Mouse (Mus musculus): ENCODE data around the gene Tmem151b. TPM values are rescaled to one million over a fixed set of nuclear protein-coding genes. Genes with fewer than 3 reads are reported as not detected.

Tmem151b gene
- polyA plus RNA-seq, 1 experiment from 2014 or later = 8.2 TPM

DNA sequence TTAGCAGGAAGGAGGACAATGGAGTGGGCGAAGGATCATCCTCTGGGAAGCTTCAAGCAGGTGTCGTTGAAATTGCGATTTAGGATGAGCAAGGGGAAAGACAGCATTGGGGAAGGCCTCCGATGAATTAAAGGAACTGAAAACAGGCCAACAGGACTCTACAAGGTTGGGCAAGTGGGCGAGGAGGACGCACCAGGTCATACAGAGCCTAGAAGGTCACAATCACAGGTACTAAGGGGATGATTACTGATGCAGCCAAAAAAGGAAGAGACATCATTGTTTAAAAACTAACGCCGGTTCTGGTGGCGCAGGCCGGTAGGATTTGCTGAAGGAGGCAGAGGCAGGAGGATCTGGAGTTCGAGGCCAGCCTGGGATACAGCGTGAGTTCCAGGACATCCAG is 13.7 kb upstream of the Tmem151b start:
- no peak overlapping the region for H3K4me2 ChIP-seq (ENCODE audit: low read depth, low read length, severe bottlenecking)
- H3K9ac ChIP-seq (ENCODE audit: low read length) = no peak overlapping the region
- WGBS = 84% methylated on average over 12 of the region's 12 CpGs
- ATAC-seq (replicated peaks; ENCODE audit: low FRiP score) (no peak), DNase-seq (ENCODE audit: low spot score) (no peak)
- peaks cover 8% of the 10 kb centered on the region; the same call in 1 of the 2 replicates for H3K4me1 ChIP-seq (replicated peaks; ENCODE audit: control insufficient read depth, insufficient read depth, low read length)
- H3K27ac ChIP-seq (ENCODE audit: low read depth, low read length) = no peak overlapping the region
- no peak overlapping the region; the same call in 1 of the 2 replicates for H3K4me3 ChIP-seq (ENCODE audit: low read depth, low read length)
- peaks cover 14% of the 10 kb centered on the region for H3K36me3 ChIP-seq (ENCODE audit: control insufficient read depth, insufficient read depth, low read length)
- no peaks in the 10 kb centered on the region for H3K9me3 ChIP-seq (ENCODE audit: control insufficient read depth, low read length)
- H3K27me3 ChIP-seq (ENCODE audit: control insufficient read depth, insufficient read depth, low read length) = no peaks in the 10 kb centered on the region

DNA sequence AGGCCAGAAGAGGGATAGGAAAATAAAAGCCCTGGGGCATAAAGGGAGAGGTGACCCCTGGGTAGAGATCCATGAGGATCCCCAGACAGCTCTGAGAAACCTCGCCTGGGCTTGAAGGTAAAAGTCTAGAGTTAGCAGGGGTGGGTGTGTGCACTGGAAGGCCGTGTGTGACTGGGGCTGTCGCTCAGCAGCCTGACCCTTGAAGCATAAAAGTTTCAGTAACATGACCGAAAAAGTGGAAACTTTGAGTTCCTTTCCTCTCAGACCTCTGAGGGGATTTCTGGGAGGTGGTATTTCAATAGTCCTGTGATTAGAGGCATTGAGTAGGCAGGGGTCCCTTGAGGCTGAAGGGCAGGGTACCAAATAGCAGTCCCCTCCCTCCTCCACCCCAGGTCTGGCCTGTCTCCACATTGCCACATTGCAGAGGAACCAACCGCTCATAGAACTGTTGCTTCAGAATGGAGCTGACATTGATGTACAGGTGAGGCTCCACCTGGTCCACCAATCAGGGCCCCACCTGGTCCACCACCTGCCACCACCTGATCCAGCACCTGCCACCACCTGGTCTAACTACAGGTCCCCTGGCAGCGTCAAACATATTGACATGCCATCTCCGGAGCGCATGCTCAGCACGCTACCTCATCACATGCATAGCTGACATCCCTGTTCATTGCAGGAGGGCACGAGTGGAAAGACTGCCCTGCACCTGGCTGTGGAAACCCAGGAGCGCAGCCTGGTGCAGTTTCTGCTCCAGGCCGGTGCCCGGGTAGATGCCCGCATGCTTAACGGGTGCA is 10.5 kb upstream of the Tmem151b start:
- H3K4me2 ChIP-seq (ENCODE audit: low read depth, low read length, severe bottlenecking) = no peak overlapping the region
- no peak overlapping the region for H3K4me3 ChIP-seq (ENCODE audit: low read depth, low read length)
- 90% methylated on average over 15 of the region's 15 CpGs for WGBS
- H3K27ac ChIP-seq (ENCODE audit: low read depth, low read length) = no peak overlapping the region
- H3K9ac ChIP-seq (ENCODE audit: low read length) = no peak overlapping the region
- H3K4me1 ChIP-seq (replicated peaks; ENCODE audit: control insufficient read depth, insufficient read depth, low read length) = peaks cover 8% of the 10 kb centered on the region
- ATAC-seq (replicated peaks; ENCODE audit: low FRiP score) = no peak
- H3K36me3 ChIP-seq (ENCODE audit: control insufficient read depth, insufficient read depth, low read length) = no peaks in the 10 kb centered on the region
- peaks cover 4% of the 10 kb centered on the region; the same call in 1 of the 2 replicates for H3K27me3 ChIP-seq (ENCODE audit: control insufficient read depth, insufficient read depth, low read length)
- H3K9me3 ChIP-seq (ENCODE audit: control insufficient read depth, low read length) = no peaks in the 10 kb centered on the region
- DNase-seq (ENCODE audit: low spot score) = no peak

DNA sequence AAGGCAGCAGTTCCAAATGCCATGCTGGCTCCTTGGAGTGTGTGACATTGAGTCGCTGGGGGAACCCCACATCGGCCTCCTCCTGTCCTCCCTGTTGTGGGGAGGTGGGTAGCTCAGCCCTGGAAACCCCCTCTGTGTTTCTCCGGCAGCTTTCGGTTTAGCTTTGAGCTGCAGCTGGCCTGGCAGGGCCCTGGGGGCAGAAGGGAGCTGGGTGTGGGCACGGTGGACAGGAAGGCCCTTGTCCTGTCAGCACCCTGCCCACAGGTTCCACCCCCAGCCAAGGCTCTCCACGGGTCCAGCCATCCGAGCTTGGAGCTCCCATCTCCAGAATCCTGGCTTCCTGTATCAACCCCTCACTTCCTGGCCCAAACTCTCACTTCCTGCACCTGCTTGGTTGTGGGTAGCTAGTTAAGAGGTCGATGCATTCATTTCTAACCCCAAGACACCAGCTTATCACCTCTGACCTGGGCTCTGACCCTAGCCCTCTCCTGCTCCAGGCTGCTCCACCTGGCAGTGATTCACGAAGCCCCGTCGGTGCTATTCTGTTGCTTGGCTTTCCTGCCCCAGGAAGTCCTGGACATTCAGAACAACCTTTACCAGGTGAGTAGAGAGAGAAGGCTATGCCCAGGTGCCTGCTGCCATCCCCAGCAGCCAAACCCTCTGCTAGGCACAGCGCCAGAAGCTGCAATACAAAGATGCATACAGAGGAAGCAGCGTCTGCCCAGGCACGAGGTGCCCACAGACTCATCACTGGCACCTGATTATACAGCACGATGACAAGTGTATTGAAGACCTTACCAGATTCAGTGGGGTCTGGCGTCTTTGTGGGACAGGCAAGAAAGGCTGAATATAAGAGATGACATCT is 8.8 kb upstream of the Tmem151b start:
- ATAC-seq (replicated peaks; ENCODE audit: low FRiP score) (no peak), DNase-seq (ENCODE audit: low spot score) (peak; percentile 45)
- Histone ChIP-seq H3K9me3 (ENCODE audit: control insufficient read depth, low read length) (no peaks in the 10 kb centered on the region), H3K27ac (ENCODE audit: low read depth, low read length) (no peak overlapping the region), H3K4me1 (replicated peaks; ENCODE audit: control insufficient read depth, insufficient read depth, low read length) (peaks cover 3% of the 10 kb centered on the region), H3K36me3 (ENCODE audit: control insufficient read depth, insufficient read depth, low read length) (no peaks in the 10 kb centered on the region), H3K4me2 (ENCODE audit: low read depth, low read length, severe bottlenecking) (no peak overlapping the region), H3K4me3 (ENCODE audit: low read depth, low read length) (no peak overlapping the region), H3K27me3 (ENCODE audit: control insufficient read depth, insufficient read depth, low read length) (peaks cover 4% of the 10 kb centered on the region; the same call in 1 of the 2 replicates), H3K9ac (ENCODE audit: low read length) (no peak overlapping the region)
- 67% methylated on average over 16 of the region's 16 CpGs for WGBS

DNA sequence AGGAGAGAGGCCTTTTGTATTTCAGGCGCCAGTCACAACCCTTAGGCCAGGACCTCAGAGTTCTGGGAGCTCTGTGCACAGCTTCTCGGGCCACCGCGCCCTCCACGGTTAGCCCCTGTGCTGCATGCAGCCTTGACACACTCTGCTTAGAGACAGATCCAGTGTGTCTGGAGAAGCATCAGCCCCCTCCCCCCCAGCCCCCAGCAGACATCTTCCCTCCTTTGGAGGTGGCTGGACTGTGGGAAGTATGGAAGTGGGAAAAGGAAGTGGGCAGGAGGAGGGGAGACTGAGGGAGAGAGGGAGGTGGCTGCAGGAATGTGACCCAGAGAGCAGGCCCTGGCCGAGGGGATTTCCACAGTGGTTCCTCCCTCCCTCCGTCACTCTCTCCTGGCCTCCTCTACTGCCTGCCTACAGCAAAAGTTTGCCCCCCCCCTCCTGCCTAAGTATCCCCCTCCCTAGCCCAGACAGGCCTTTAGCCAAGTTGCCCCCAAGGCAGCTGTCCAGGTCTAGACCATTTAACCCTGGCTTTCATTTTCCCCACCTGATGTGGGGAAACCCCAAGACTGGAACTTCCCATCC is 7.9 kb upstream of the Tmem151b start:
- Histone ChIP-seq H3K4me3 (ENCODE audit: low read depth, low read length) (no peak overlapping the region), H3K9ac (ENCODE audit: low read length) (no peak overlapping the region), H3K9me3 (ENCODE audit: control insufficient read depth, low read length) (no peaks in the 10 kb centered on the region), H3K36me3 (ENCODE audit: control insufficient read depth, insufficient read depth, low read length) (no peaks in the 10 kb centered on the region), H3K27me3 (ENCODE audit: control insufficient read depth, insufficient read depth, low read length) (peaks cover 4% of the 10 kb centered on the region; the same call in 1 of the 2 replicates), H3K27ac (ENCODE audit: low read depth, low read length) (no peak overlapping the region), H3K4me2 (ENCODE audit: low read depth, low read length, severe bottlenecking) (no peak overlapping the region), H3K4me1 (replicated peaks; ENCODE audit: control insufficient read depth, insufficient read depth, low read length) (peaks cover 3% of the 10 kb centered on the region)
- DNase-seq (ENCODE audit: low spot score) (no peak), ATAC-seq (replicated peaks; ENCODE audit: low FRiP score) (no peak)
- 67% methylated on average over 6 of the region's 7 CpGs for WGBS

DNA sequence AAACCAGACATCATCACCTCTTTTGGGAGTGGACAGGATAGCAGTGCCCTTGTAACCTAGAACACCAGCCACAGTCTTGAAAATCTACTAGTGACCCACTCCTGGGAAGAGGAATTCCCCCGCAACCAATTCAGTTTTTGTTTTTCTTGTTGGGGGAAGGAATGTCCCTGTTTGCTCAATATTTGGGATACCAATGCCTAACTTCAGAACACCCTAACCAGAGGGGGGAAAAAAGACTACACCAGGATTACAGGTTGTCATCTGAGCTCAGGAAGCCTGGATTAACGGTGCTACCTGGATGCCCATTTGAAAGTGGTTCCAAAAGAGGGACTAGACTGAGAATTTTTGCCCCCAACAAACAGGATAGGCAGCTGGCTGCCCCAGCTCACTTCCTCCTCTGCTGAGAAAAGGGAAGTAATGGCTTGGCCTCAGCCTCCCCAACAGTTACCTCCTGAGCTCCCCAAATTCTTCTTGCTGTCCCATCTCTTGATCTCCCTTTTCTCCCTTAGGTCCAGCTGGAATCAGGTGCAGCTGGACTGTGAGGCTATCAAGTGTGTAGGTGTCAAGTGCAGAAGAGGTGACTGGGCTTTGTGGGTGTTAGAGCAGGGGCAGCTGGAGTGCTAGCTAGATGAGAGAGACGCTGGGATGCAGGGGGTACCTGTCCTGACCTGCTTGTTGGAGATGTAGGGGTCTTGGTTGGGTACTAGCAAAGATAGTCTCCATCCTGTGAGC is 7.2 kb upstream of the Tmem151b start:
- Histone ChIP-seq H3K9ac (ENCODE audit: low read length) (no peak overlapping the region), H3K4me1 (replicated peaks; ENCODE audit: control insufficient read depth, insufficient read depth, low read length) (peaks cover 3% of the 10 kb centered on the region), H3K9me3 (ENCODE audit: control insufficient read depth, low read length) (no peaks in the 10 kb centered on the region), H3K36me3 (ENCODE audit: control insufficient read depth, insufficient read depth, low read length) (no peaks in the 10 kb centered on the region), H3K27me3 (ENCODE audit: control insufficient read depth, insufficient read depth, low read length) (peaks cover 4% of the 10 kb centered on the region; the same call in 1 of the 2 replicates), H3K4me2 (ENCODE audit: low read depth, low read length, severe bottlenecking) (peak overlapping the region; percentile 98), H3K4me3 (ENCODE audit: low read depth, low read length) (no peak overlapping the region), H3K27ac (ENCODE audit: low read depth, low read length) (no peak overlapping the region)
- WGBS = 76% methylated on average over 3 of the region's 3 CpGs
- ATAC-seq (replicated peaks; ENCODE audit: low FRiP score) (no peak), DNase-seq (ENCODE audit: low spot score) (no peak)

DNA sequence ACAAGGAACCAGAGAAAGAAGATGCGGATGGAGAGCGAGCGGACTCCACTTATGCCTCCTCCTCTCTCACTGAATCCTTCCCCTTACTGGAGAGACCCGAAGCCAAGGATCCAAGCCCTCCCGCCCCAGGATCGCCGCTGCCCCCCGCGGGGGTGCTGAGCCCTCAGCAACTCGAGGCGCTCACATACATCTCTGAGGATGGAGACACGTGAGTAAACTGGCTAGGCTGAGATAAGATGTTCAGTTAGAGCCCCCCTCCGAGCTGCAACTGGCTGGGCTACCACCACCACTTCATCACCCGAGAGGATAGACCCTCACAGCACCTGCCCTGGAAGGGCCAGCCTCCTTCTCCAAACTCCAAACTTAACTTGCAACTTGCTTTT is 6.6 kb upstream of the Tmem151b start:
- peak overlapping the region; percentile 63 for H3K4me3 ChIP-seq (ENCODE audit: low read depth, low read length)
- peaks cover 3% of the 10 kb centered on the region for H3K4me1 ChIP-seq (replicated peaks; ENCODE audit: control insufficient read depth, insufficient read depth, low read length)
- H3K27me3 ChIP-seq (ENCODE audit: control insufficient read depth, insufficient read depth, low read length) = peaks cover 4% of the 10 kb centered on the region; the same call in 1 of the 2 replicates
- H3K9me3 ChIP-seq (ENCODE audit: control insufficient read depth, low read length) = no peaks in the 10 kb centered on the region
- H3K36me3 ChIP-seq (ENCODE audit: control insufficient read depth, insufficient read depth, low read length) = no peaks in the 10 kb centered on the region
- peak overlapping the region; percentile 65 for H3K9ac ChIP-seq (ENCODE audit: low read length)
- DNase-seq (ENCODE audit: low spot score) (no peak), ATAC-seq (replicated peaks; ENCODE audit: low FRiP score) (no peak)
- peak overlapping the region; percentile 98 for H3K4me2 ChIP-seq (ENCODE audit: low read depth, low read length, severe bottlenecking)
- no peak overlapping the region for H3K27ac ChIP-seq (ENCODE audit: low read depth, low read length)
- 2% methylated on average over 14 of the region's 14 CpGs for WGBS

DNA sequence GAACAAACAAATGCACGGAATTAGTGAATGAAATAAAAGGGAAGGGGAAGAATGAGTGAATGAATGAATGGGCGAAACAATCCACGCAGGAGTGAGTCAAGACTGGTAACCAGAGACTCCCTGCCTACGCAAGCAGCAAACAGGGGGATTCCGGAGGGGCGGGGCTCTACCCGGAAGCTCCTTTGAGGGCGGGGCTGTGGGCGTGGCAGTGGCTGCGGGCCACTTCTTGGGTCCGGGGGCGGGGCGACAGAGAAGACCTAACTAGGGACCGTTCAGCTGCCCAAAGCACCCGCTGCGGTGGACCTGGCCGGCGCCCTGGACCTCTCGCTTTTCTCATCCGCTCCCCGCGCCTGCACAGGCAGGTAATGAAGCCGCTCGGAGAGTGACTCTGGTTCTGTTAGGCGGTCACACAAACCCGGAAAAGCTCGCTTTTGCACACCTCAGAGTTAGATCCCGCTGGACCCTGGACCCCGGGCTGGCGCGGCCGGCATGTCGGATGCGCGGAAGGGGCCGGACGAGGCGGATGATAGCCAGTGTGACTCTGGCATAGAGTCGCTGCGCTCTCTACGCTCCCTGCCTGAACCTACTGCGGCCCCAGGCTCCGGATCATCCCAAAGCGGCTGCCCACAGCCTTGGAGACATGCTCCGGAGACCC is 6.1 kb upstream of the Tmem151b start, which contains the start of gene Nfkbie:
Nfkbie (plus strand) TSS at position 252 of the 655 bp plus-strand sequence.
- under 1% methylated on average over 45 of the region's 45 CpGs for WGBS
- Histone ChIP-seq H3K4me3 (ENCODE audit: low read depth, low read length) (peak within 1 kb of the TSS; percentile 63), H3K4me1 (replicated peaks; ENCODE audit: control insufficient read depth, insufficient read depth, low read length) (peaks cover 4% of the 10 kb centered on the region), H3K27me3 (ENCODE audit: control insufficient read depth, insufficient read depth, low read length) (peaks cover 4% of the 10 kb centered on the region; the same call in 1 of the 2 replicates), H3K4me2 (ENCODE audit: low read depth, low read length, severe bottlenecking) (peak within 1 kb of the TSS; percentile 98), H3K36me3 (ENCODE audit: control insufficient read depth, insufficient read depth, low read length) (no peaks in the 10 kb centered on the region), H3K9ac (ENCODE audit: low read length) (peak within 1 kb of the TSS; percentile 65), H3K9me3 (ENCODE audit: control insufficient read depth, low read length) (no peaks in the 10 kb centered on the region), H3K27ac (ENCODE audit: low read depth, low read length) (no peak within 1 kb of the TSS)
- peak; percentile 80 for ATAC-seq (replicated peaks; ENCODE audit: low FRiP score)
- peak; percentile 97 for DNase-seq (ENCODE audit: low spot score)
